Mouse (Mus musculus) neural tube, embryonic 11.5 days (tissue): ENCODE results near the gene Spo11. TPM values are rescaled to one million over a fixed set of nuclear protein-coding genes. Genes with fewer than 3 reads are reported as not detected.
A peak's percentile ranks its signal among the peaks of the same experiment; 100 is the strongest.

Source experiments
- ATAC-seq: fragments of 200-750 bp; cut with Nextera tagmentation; 2 replicates; pipeline ENCODE4 v1.8.0; 2017; ENCODE audit warnings: moderate number of reproducible peaks, mild to moderate bottlenecking, moderate TSS enrichment, moderate library complexity; ENCODE audit not compliant: insufficient read depth, low FRiP score, low TSS enrichment
- DNase-seq: peaks from one replicate; pipeline ENCODE4 v3.0.0-alpha.2; 2015; ENCODE audit warnings: low spot score
- H3K27ac ChIP-seq: fragments of 300-500 bp; sonication (generic); 2 replicates; pipeline ENCODE4 v1.5.1; 2014; ENCODE audit warnings: low read depth, mild to moderate bottlenecking, low read length
- H3K27me3 ChIP-seq: fragments of 300-500 bp; sonication (generic); 2 replicates; pipeline ENCODE4 v1.6.1; 2014; ENCODE audit warnings: mild to moderate bottlenecking, low read length, mixed read lengths; ENCODE audit not compliant: control insufficient read depth, insufficient read depth
- H3K36me3 ChIP-seq: fragments of 300-500 bp; sonication (generic); 2 replicates; pipeline ENCODE4 v1.6.1; 2014; ENCODE audit warnings: mild to moderate bottlenecking, low read length, moderate library complexity, mixed read lengths; ENCODE audit not compliant: control insufficient read depth, insufficient read depth
- H3K4me1 ChIP-seq: fragments of 300-500 bp; sonication (generic); 2 replicates; pipeline ENCODE4 v1.6.1; 2014; ENCODE audit warnings: low read length, mixed read lengths; ENCODE audit not compliant: control insufficient read depth, insufficient read depth
- H3K4me2 ChIP-seq: fragments of 300-500 bp; sonication (generic); 2 replicates; pipeline ENCODE4 v1.6.1; 2014; ENCODE audit warnings: low read depth, mild to moderate bottlenecking, moderate library complexity
- H3K4me3 ChIP-seq: fragments of 300-500 bp; sonication (generic); 2 replicates; pipeline ENCODE4 v1.5.1; 2014; ENCODE audit warnings: low read depth, low read length
- H3K9ac ChIP-seq: fragments of 300-500 bp; sonication (generic); 2 replicates; pipeline ENCODE4 v1.6.1; 2014; ENCODE audit warnings: mild to moderate bottlenecking, low read length
- H3K9me3 ChIP-seq: fragments of 300-500 bp; sonication (generic); 2 replicates; pipeline ENCODE4 v1.6.1; 2016; ENCODE audit warnings: low read length; ENCODE audit not compliant: control insufficient read depth
- WGBS: fragments of 180-500 bp; shearing (Covaris S2); extraction: QIAGEN DNeasy Blood & Tissue Kit; methylation state at CpG from one replicate; pipeline ENCODE4 v1.1.7; 2014; 5-methylcytosine and 5-hydroxymethylcytosine counted together
- polyA plus RNA-seq: library from polyadenylated mRNA; unstranded; fragments of >200 nt; fragmentation: Nextera tagmentation; extraction: Ambion mirVana; gene quantifications from 2 replicates; pipeline ENCODE4 v1.2.1, GENCODE M21; 2014

Spo11 gene
- polyA plus RNA-seq, 1 experiment from 2014 or later, result 0.42 TPM

DNA sequence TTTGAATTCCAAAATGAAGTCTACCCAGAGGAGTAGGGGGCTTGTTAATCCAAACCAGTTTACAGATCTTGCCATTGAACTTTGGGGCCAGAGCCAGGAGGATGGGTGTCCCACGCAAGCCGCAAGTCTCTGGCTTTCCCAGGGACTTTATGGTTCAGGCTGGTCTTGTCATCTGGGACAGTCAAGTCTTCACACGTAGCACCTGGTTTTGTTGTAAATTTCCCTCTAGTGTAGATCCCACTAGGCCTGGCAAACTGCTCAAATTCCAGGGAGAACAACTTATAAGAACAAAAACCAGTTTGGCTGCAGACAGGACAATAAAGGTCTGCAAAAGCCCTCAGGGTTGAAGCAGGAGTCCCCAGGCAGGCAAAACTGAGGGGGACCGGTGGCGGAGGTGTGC, 40.7 kb upstream of the Spo11 start:
- H3K4me1 ChIP-seq, result peaks cover 57% of the 10 kb centered on the region
- H3K4me2 ChIP-seq, result peak overlapping the region; percentile 90; the same call in 1 of the 2 replicates
- DNase-seq, result no peak
- no peaks in the 10 kb centered on the region for H3K36me3 ChIP-seq
- H3K9ac ChIP-seq, result no peak overlapping the region
- ATAC-seq, result no peak
- H3K9me3 ChIP-seq, result no peaks in the 10 kb centered on the region
- H3K27me3 ChIP-seq, result peaks cover 56% of the 10 kb centered on the region
- peak overlapping the region; percentile 12; the same call in 1 of the 2 replicates for H3K4me3 ChIP-seq
- no peak overlapping the region for H3K27ac ChIP-seq
- WGBS, result 16% methylated on average over 5 of the region's 5 CpGs

DNA sequence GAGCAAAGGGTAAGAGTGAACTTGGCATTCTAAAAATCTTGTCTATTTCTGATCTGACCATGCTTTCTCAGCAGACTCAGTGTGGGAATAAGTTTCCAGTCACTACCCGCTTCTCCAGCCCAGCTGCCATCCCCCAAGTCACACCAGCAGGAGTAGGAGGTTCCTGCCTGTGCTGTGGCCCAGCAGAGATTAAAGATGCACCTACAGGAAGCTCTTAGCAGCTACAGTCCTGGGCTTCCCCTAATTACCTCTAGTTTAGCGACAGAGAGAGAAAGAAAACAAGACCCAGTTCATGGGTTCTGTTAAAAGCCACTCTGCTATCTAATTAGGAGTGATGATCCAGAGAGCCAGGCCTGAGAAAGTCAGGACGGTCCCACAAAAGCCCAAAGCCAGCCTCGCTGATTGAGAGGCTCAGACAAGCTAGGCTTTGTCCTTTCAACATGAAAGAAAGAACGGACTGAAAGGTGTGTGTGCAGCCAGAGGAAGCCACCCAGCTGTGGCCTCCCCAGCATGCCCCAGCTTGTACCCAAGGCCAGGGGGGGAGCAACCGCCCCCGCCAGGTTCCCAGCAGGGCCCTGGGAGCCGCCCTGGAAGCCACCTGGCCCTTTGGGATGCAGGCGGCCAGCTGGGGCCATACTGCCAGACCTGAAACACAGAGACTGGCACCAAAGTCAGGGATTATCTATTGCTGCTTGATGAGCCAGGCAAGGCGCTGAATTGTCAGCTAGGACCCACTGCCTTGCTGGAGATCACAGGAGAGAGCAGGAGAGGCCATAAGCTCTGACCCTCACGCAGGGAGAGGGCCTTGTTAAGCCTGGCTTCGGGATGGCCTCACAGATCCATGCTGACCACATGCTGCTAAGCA, 39.9 kb upstream of the Spo11 start:
- Histone ChIP-seq H3K4me2 (peak overlapping the region; percentile 90), H3K36me3 (no peaks in the 10 kb centered on the region), H3K27me3 (peaks cover 63% of the 10 kb centered on the region), H3K4me1 (peaks cover 54% of the 10 kb centered on the region), H3K27ac (0 out of 2 replicates have a peak overlapping the region, but pooled peaks have one; percentile 27), H3K9ac (peak overlapping the region; percentile 37), H3K9me3 (no peaks in the 10 kb centered on the region), H3K4me3 (peak overlapping the region; percentile 47)
- DNase-seq, result no peak
- 9% methylated on average over 10 of the region's 12 CpGs for WGBS
- ATAC-seq, result no peak

DNA sequence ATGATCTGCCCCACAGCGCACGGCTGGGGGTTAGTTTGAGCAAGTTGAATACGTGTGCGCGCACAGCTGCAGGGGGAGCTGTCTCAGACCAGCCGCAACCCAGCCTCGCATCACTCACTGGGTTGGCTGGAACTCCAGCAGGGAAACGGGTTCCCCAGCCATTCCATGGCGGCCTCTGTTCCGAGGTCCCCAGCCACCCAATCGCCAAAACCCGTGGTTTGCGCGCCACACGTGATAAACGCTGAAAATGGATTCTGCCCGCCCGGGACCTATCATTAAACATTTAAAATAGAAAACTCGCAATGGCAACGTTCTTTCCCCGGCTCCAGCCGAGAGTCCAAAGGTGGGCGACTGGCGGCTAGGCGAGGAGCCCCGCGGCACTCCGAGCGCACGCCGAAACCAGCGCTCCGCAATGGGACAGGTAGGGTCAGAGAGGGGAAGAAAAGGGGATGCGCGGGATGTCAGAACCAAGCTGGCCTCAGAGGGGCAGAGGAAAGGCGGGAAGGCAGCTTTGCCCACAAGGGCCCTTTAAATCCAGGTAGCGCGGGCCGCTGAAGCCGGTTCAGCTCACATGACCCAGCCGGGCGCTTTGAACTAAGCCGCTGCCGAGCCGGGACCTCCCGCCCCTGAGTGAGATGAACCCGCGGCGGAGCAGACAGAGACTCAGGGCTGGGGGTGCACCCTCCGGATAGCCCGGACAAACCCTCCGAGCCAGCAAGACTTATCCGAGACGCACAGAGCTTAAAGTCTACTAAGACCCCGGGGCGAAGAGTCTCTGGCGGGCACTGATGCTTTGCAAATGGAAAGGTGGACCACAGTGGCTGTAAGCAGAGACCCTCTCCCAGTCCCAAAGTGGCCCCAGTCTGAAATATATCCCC, 38.5 kb upstream of the Spo11 start:
- Histone ChIP-seq H3K27me3 (peaks cover 66% of the 10 kb centered on the region), H3K9ac (peak overlapping the region; percentile 48), H3K4me2 (peak overlapping the region; percentile 90), H3K27ac (no peak overlapping the region), H3K4me3 (peak overlapping the region; percentile 47), H3K36me3 (no peaks in the 10 kb centered on the region), H3K4me1 (peaks cover 50% of the 10 kb centered on the region), H3K9me3 (no peaks in the 10 kb centered on the region)
- WGBS, result under 1% methylated on average over 57 of the region's 57 CpGs
- DNase-seq (peak; percentile 49), ATAC-seq (no peak)

DNA sequence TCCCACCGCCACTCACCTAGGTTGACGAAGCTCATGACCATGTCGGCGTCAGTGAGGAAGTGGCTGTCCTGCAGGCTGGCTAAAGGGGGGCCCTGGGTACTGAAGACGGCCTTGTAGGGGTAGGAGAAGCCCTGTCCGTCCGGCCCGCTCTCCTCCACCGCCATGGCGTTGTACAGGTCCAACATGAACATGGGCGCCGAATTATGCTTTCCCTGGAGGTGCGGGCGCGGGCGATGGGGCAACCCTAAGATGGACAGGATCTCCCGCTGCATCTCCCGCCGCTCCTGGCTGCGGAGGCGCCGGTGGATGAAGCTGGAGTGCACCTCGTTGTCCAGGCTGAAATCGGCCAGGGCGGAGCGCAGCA, 37.9 kb upstream of the Spo11 start:
- Histone ChIP-seq H3K27me3 (peaks cover 66% of the 10 kb centered on the region), H3K4me1 (peaks cover 43% of the 10 kb centered on the region), H3K4me3 (peak overlapping the region; percentile 47), H3K9ac (peak overlapping the region; percentile 48), H3K4me2 (peak overlapping the region; percentile 90), H3K9me3 (no peaks in the 10 kb centered on the region), H3K36me3 (no peaks in the 10 kb centered on the region), H3K27ac (no peak overlapping the region)
- under 1% methylated on average over 26 of the region's 26 CpGs for WGBS
- DNase-seq (peak; percentile 27), ATAC-seq (no peak)

DNA sequence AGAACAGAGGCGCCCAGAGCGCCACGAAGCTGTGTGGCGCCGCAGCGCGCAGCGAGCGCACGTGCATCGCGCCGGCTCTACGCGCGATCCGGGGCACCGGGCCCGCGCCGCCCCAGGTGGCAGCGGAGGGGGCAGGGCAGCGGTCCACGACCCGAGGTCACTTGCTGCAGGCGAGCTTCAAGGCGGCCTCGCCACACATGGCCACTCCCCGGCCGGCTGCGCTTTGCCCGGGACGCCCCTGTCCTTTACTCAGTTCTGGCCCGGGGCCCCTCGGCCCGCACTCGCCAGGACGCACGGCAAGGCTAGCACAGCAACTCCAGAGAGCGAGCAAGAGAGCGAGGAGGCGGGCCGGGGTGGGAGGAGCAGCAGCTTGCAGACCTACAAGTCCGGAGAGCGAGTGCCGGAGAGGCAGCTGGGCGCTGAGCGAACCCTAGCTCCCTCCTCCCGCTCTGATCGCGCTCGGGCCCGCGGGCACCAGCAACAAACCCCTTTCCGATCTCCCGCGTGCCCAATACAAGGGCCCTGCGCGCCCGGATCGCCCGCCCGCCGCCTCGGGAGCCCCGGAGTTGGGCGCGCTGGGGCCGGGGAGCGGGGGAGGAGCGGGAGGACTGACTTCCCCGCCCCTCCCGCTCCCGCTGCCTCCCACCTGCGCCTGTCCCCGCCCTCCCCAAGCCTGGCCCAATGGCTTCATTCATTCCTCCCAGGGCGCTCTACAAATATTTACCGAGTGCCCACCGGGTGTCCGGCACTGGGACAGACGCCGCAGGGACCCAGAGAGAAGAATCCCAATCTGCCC, 37.3 kb upstream of the Spo11 start, which contains the start of gene Bmp7:
Bmp7 (minus strand) TSS at position 319 of the 796 bp plus-strand sequence.
- under 1% methylated on average over 75 of the region's 82 CpGs for WGBS
- Histone ChIP-seq H3K27ac (0 out of 2 replicates have a peak within 1 kb of the TSS, but pooled peaks have one; percentile 20), H3K9ac (peak within 1 kb of the TSS; percentile 48), H3K4me3 (peak within 1 kb of the TSS; percentile 47), H3K4me2 (peak within 1 kb of the TSS; percentile 90), H3K4me1 (peaks cover 38% of the 10 kb centered on the region), H3K36me3 (no peaks in the 10 kb centered on the region), H3K27me3 (peaks cover 66% of the 10 kb centered on the region), H3K9me3 (no peaks in the 10 kb centered on the region)
- DNase-seq (peak; percentile 83), ATAC-seq (peak; percentile 38; the same call in 1 of the 2 replicates)

DNA sequence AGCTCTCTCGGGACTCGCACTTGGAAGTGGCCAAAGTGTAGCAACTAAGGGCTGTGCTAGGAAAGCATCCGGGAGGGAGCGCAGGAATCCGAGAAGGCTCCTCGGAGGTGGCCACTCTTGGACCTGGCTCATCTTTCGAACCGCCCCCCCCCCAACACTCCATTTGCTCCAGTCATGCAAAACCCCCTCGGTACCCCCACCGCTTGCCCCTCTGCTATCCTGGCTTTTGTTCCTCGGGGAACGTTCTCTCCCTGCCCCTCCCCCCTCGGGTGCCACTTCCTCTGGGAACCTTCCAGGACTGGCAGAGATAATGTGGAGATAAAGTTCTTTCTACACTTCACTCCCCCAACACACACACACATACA, 36.7 kb upstream of the Spo11 start:
- 0% methylated on average over 12 of the region's 13 CpGs for WGBS
- peaks cover 32% of the 10 kb centered on the region for H3K4me1 ChIP-seq

DNA sequence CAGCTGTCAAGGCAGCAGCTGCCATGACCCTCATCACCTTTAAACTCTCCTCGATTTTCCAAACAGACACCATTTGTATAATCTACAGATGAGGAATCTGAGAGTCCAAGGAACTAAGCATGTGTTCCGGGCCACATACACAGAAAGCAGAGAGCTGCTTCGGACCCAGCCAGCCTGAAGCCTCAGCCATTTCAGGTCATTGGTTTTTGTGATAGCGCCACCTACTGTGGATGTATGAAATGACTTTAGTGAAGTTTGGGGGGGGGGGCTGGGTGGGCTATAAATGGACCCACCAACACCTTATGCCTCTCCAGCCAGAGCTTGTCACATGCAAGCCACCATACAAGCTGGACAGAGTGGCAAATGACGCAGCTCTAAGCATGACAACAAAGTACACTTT, 28.4 kb upstream of the Spo11 start:
- no peak for DNase-seq
- Histone ChIP-seq H3K9ac (no peak overlapping the region), H3K27me3 (no peaks in the 10 kb centered on the region), H3K4me2 (no peak overlapping the region), H3K27ac (no peak overlapping the region), H3K36me3 (no peaks in the 10 kb centered on the region), H3K4me1 (no peaks in the 10 kb centered on the region), H3K4me3 (no peak overlapping the region), H3K9me3 (no peaks in the 10 kb centered on the region)
- no peak for ATAC-seq
- 46% methylated on average over 5 of the region's 5 CpGs for WGBS

More for the DNA sequence above, 36.7 kb upstream of the Spo11 start:
- DNase-seq (no peak), ATAC-seq (0 out of 2 replicates have a peak, but pooled peaks have one; percentile 22)
- Histone ChIP-seq H3K36me3 (no peaks in the 10 kb centered on the region), H3K27me3 (peaks cover 66% of the 10 kb centered on the region), H3K9me3 (no peaks in the 10 kb centered on the region), H3K4me3 (peak overlapping the region; percentile 47), H3K9ac (peak overlapping the region; percentile 48; the same call in 1 of the 2 replicates), H3K4me2 (peak overlapping the region; percentile 90), H3K27ac (0 out of 2 replicates have a peak overlapping the region, but pooled peaks have one; percentile 20)

DNA sequence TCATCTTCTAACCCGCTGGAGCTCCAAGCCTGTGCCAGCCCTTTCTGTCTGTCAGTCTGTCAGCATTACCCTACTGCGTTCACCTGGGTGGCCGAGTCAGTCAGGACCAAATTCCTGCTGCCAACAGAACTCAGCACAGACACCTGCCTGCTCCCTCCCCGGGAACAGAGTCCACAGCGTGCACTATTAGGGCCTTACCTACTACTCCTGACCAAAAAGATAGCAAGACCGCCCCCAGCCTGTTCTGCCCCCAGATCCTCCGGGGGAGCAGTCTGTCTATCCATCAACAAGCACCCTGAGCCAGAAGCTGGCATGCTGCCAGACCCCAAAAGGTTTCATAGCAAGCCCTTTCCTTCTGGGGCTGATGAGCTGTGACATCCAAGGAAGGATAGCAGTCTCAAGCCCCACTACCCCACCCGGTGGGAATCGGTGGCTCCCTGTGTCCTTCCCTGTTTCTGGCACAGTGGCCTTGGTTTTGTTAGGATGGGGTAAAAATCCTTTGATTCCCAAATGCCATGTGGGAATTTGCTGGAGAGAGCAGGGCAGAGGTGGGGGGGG, 27.3 kb upstream of the Spo11 start:
- no peak overlapping the region for H3K9ac ChIP-seq
- no peak for DNase-seq

More for the DNA sequence above, 27.3 kb upstream of the Spo11 start:
- no peak overlapping the region for H3K27ac ChIP-seq
- H3K4me2 ChIP-seq, result no peak overlapping the region
- H3K9me3 ChIP-seq, result no peaks in the 10 kb centered on the region
- 77% methylated on average over 9 of the region's 9 CpGs for WGBS
- H3K27me3 ChIP-seq, result no peaks in the 10 kb centered on the region
- no peak overlapping the region for H3K4me3 ChIP-seq
- ATAC-seq, result no peak
- no peaks in the 10 kb centered on the region for H3K36me3 ChIP-seq
- H3K4me1 ChIP-seq, result no peaks in the 10 kb centered on the region
